27 mouse cellular contexts compared by ENCODE assay signal in the genomic region with DNA sequence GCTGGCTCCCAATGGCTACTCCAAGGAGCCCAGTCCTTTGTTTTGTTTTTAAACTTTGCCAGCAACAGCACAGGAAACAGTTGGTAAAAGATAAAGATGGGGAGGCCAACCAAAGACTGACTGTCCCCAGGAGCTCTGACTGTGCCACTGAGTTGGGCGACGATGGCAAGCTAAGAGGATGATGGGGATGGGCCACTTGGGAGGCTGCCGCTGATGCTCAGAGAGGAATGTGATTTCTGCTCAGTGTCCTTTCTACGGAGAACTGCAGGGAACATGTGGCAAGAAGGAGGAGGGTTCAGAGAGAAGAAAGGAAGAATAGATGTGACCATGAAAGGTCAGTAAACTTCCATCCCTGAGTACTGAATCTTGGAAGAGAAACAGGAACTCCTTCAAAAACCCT. TPM values are rescaled to one million over a fixed set of nuclear protein-coding genes. Genes with fewer than 3 reads are reported as not detected.
DNase-seq lines count a peak whose midpoint lies in the region.
"Had no signal": no experiment of that assay in that cellular context is flagged by ENCODE, and none has a peak within 500 bp of the region (broad histone marks: within the 10 kb centered on the region; RNA-seq: fewer than 3 reads in every experiment).

No protein-coding gene starts in this region.

- H3K9me3 ChIP-seq in heart, embryonic 10.5 days: no peaks in the 10 kb centered on the region
- H3K9me3 ChIP-seq in hindbrain, embryonic 10.5 days: no peaks in the 10 kb centered on the region
- H3K9me3 ChIP-seq: embryonic facial prominence, embryonic 12.5 days; forebrain, embryonic 13.5 days; forebrain, embryonic 15.5 days had no signal

- no peak overlapping the region for H3K4me3 ChIP-seq in heart, embryonic 10.5 days
- no peak overlapping the region for H3K4me3 ChIP-seq in hindbrain, embryonic 10.5 days
- H3K4me3 ChIP-seq: embryonic facial prominence, embryonic 12.5 days; forebrain, embryonic 13.5 days; forebrain, embryonic 15.5 days had no signal

- no peak overlapping the region for H3K27ac ChIP-seq in heart, embryonic 10.5 days
- H3K27ac ChIP-seq in hindbrain, embryonic 10.5 days: no peak overlapping the region
- H3K27ac ChIP-seq: embryonic facial prominence, embryonic 12.5 days; forebrain, embryonic 13.5 days; forebrain, embryonic 15.5 days had no signal

- no peaks in the 10 kb centered on the region for H3K27me3 ChIP-seq in heart, embryonic 10.5 days (ENCODE audit: insufficient read depth, poor library complexity, severe bottlenecking)
- no peaks in the 10 kb centered on the region; the same call in 1 of the 2 replicates for H3K27me3 ChIP-seq in hindbrain, embryonic 10.5 days (ENCODE audit: insufficient read depth, poor library complexity, severe bottlenecking)
- H3K27me3 ChIP-seq: embryonic facial prominence, embryonic 12.5 days; forebrain, embryonic 13.5 days; forebrain, embryonic 15.5 days had no signal

- no peaks in the 10 kb centered on the region for H3K36me3 ChIP-seq in heart, embryonic 10.5 days
- no peaks in the 10 kb centered on the region for H3K36me3 ChIP-seq in hindbrain, embryonic 10.5 days
- H3K36me3 ChIP-seq: embryonic facial prominence, embryonic 12.5 days; forebrain, embryonic 15.5 days had no signal

- WGBS in heart, embryonic 10.5 days: 71% methylated on average over 4 of the region's 4 CpGs
- 77% methylated on average over 4 of the region's 4 CpGs for WGBS in hindbrain, embryonic 10.5 days

- peak; percentile 73 for DNase-seq in heart, embryonic 10.5 days (ENCODE audit: low spot score)
- no peak for DNase-seq in heart, postnatal 25 days (ENCODE audit: low spot score)
- peak; percentile 10 to 49 for DNase-seq in urinary bladder, postnatal 4 days (ENCODE audit: low spot score in 2 of 2)
- no peak for DNase-seq in urinary bladder, postnatal 14 days (ENCODE audit: low spot score)
- DNase-seq in hindbrain, embryonic 10.5 days (ENCODE audit: low spot score): no peak
- DNase-seq: adrenal gland, adult 2 months; adrenal gland, postnatal 10 days; adrenal gland, postnatal 25 days; cerebellum, adult 11 months; cerebellum, adult 18-20 months; cerebellum, adult 8-10 months; cerebellum, adult 9-11 months; cerebellum, postnatal 14 days; cerebellum, postnatal 36 days; embryo, embryonic 11 days; forebrain, postnatal 0 days had no signal

- intact Hi-C loops in heart, postnatal 25 days (cut with DNase I): no loop called here

- H3K4me1 ChIP-seq in heart, embryonic 10.5 days: no peaks in the 10 kb centered on the region
- H3K4me1 ChIP-seq in hindbrain, embryonic 10.5 days (replicated peaks): no peaks in the 10 kb centered on the region
- H3K4me1 ChIP-seq: embryonic facial prominence, embryonic 12.5 days; forebrain, embryonic 13.5 days; forebrain, embryonic 15.5 days had no signal

RNA-seq across cellular contexts. Expression of a gene that starts 22.0 kb away (rescaled TPM):
- not detected in 2 replicates for polyA plus RNA-seq in heart, embryonic 10.5 days (2016; fragmentation: Nextera tagmentation; extraction: Ambion mirVana)
- total RNA-seq in heart, postnatal 25 days (2021): not detected
- polyA plus RNA-seq in hindbrain, embryonic 10.5 days (2016; fragmentation: Nextera tagmentation; extraction: Ambion mirVana): not detected in 2 replicates
- total RNA-seq: adrenal gland, adult 2 months; adrenal gland, postnatal 10 days; adrenal gland, postnatal 25 days; adrenal gland, postnatal 4 days; common myeloid progenitor, adult 5-6 weeks; ES-E14; forebrain, postnatal 0 days; MEL had no signal
- polyA plus RNA-seq: adrenal gland, adult 2 months; brain, embryonic 14.5 days; C2C12; embryonic facial prominence, embryonic 12.5 days; embryonic facial prominence, embryonic 14.5 days; forebrain, embryonic 11.5 days; forebrain, embryonic 13.5 days; forebrain, embryonic 15.5 days; forebrain, postnatal 0 days had no signal

RNA-seq across cellular contexts. Expression of a gene that starts 52.5 kb away (rescaled TPM):
- polyA plus RNA-seq in heart, embryonic 10.5 days (2016; fragmentation: Nextera tagmentation; extraction: Ambion mirVana): not detected in 2 replicates
- not detected for total RNA-seq in heart, postnatal 25 days (2021)
- polyA plus RNA-seq in hindbrain, embryonic 10.5 days (2016; fragmentation: Nextera tagmentation; extraction: Ambion mirVana): not detected in 2 replicates
- total RNA-seq: adrenal gland, adult 2 months; adrenal gland, postnatal 10 days; adrenal gland, postnatal 25 days; adrenal gland, postnatal 4 days; common myeloid progenitor, adult 5-6 weeks; ES-E14; forebrain, postnatal 0 days; MEL had no signal
- polyA plus RNA-seq: adrenal gland, adult 2 months; brain, embryonic 14.5 days; C2C12; embryonic facial prominence, embryonic 12.5 days; embryonic facial prominence, embryonic 14.5 days; forebrain, embryonic 11.5 days; forebrain, embryonic 13.5 days; forebrain, embryonic 15.5 days had no signal

Comparison
In these comparisons a context has a peak if more than half of its experiments do, and no peak if none do; other contexts are left out.
1. DNase-seq: peak in heart, embryonic 10.5 days (single experiment) and urinary bladder, postnatal 4 days (2 of 2); none in heart, postnatal 25 days (single experiment), urinary bladder, postnatal 14 days (single experiment) and hindbrain, embryonic 10.5 days (single experiment).